Mouse (Mus musculus) CH12.LX (cell line): Measurements from ENCODE around the gene Mrs2. TPM values are rescaled to one million over a fixed set of nuclear protein-coding genes. Genes with fewer than 3 reads are reported as not detected.

Source experiments
- DNase-seq: peaks from one replicate; pipeline ENCODE4 v3.0.0-alpha.2; 2013; ENCODE audit errors: extremely low read depth
- H3K27ac ChIP-seq: 2 replicates; pipeline ENCODE4 v1.5.1; 2012; ENCODE audit warnings: low read depth, mild to moderate bottlenecking, control low read depth, moderate library complexity; ENCODE audit not compliant: insufficient read depth
- H3K27me3 ChIP-seq: replicated peaks from 2 replicates; pipeline ENCODE3; 2012; ENCODE audit warnings: inconsistent platforms
- H3K36me3 ChIP-seq, 2 experiments: replicated peaks in 1 of 2; 2 replicates each; pipeline versions ENCODE3 to v1.6.1; 2012; ENCODE audit warnings: inconsistent platforms in 1 of 2, low read length in 1 of 2, mild to moderate bottlenecking in 1 of 2, mixed read lengths in 1 of 2, moderate library complexity in 1 of 2; ENCODE audit not compliant: control insufficient read depth in 1 of 2, insufficient read depth in 1 of 2
- H3K4me1 ChIP-seq, 2 experiments: 2 replicates each; pipeline ENCODE4 v1.6.1; 2012; ENCODE audit warnings: inconsistent platforms in 1 of 2, moderate library complexity in 1 of 2; ENCODE audit not compliant: insufficient read depth in 2 of 2, control insufficient read depth in 1 of 2
- H3K4me2 ChIP-seq: 2 replicates; pipeline ENCODE4 v1.6.1; 2012; ENCODE audit warnings: low read depth, mild to moderate bottlenecking, control low read depth; ENCODE audit not compliant: poor library complexity, insufficient read depth, severe bottlenecking
- H3K4me3 ChIP-seq, 3 experiments: fragments of 150-350 bp in 1 of 3; sonication (generic) in 1 of 3; replicated peaks in 1 of 3; 2 replicates each; pipeline versions ENCODE3 to v1.5.1; 2011 to 2012; ENCODE audit warnings: low read depth in 2 of 3, low read length in 2 of 3, mild to moderate bottlenecking in 2 of 3, moderate library complexity in 2 of 3, control low read depth in 1 of 3, improper control_type of control experiment in 1 of 3, inconsistent platforms in 1 of 3, mixed read lengths in 1 of 3; ENCODE audit not compliant: poor library complexity in 1 of 3
- H3K79me2 ChIP-seq: replicated peaks from 2 replicates; pipeline ENCODE4 v1.6.1; 2012; ENCODE audit warnings: mild to moderate bottlenecking, moderate library complexity; ENCODE audit not compliant: control insufficient read depth, poor library complexity, insufficient read depth, severe bottlenecking; ENCODE audit errors: extremely low read depth
- H3K9ac ChIP-seq: 2 replicates; pipeline ENCODE4 v1.6.1; 2012; ENCODE audit warnings: low read depth, mild to moderate bottlenecking, control low read depth, moderate library complexity; ENCODE audit not compliant: insufficient read depth
- H3K9me3 ChIP-seq: replicated peaks from 2 replicates; pipeline ENCODE3; 2012; ENCODE audit warnings: low read length, inconsistent platforms, mixed read lengths
- BHLHE40 ChIP-seq: IDR thresholded peaks from 2 replicates; pipeline ENCODE4 v1.6.1; 2011; ENCODE audit warnings: mild to moderate bottlenecking, low read depth, low read length, improper control_type of control experiment
- CHD1 ChIP-seq: IDR thresholded peaks from 2 replicates; pipeline ENCODE4 v1.6.1; 2012; ENCODE audit warnings: low read depth, low read length, improper control_type of control experiment, inconsistent platforms
- CHD2 ChIP-seq: IDR thresholded peaks from 2 replicates; pipeline ENCODE4 v1.6.1; 2011; ENCODE audit warnings: low read length, improper control_type of control experiment
- E2F4 ChIP-seq: IDR thresholded peaks from 2 replicates; pipeline ENCODE4 v1.6.1; 2011; ENCODE audit warnings: low read depth, low read length, improper control_type of control experiment; ENCODE audit not compliant: insufficient replicate concordance
- ELF1 ChIP-seq: IDR thresholded peaks from 2 replicates; pipeline ENCODE4 v1.6.1; 2014; ENCODE audit warnings: low read depth, mild to moderate bottlenecking, inconsistent platforms, low read length, improper control_type of control experiment
- EP300 ChIP-seq: IDR thresholded peaks from 2 replicates; pipeline ENCODE4 v1.6.1; 2011; ENCODE audit warnings: low read length, improper control_type of control experiment
- GABPA ChIP-seq: IDR thresholded peaks from 2 replicates; pipeline ENCODE4 v1.6.1; 2012; ENCODE audit warnings: low read depth, low read length, improper control_type of control experiment, inconsistent platforms; ENCODE audit not compliant: insufficient replicate concordance
- IRF4 ChIP-seq: IDR thresholded peaks from 2 replicates; pipeline ENCODE4 v1.6.1; 2014; ENCODE audit warnings: low read depth, mild to moderate bottlenecking, inconsistent platforms, low read length, improper control_type of control experiment
- JUN ChIP-seq: IDR thresholded peaks from 2 replicates; pipeline ENCODE4 v1.6.1; 2011; ENCODE audit warnings: low read depth, mild to moderate bottlenecking, low read length, improper control_type of control experiment, moderate library complexity; ENCODE audit not compliant: insufficient read depth
- KAT2A ChIP-seq: IDR thresholded peaks from 2 replicates; pipeline ENCODE4 v1.6.1; 2012; ENCODE audit warnings: low read length, improper control_type of control experiment, inconsistent platforms; ENCODE audit not compliant: insufficient replicate concordance
- MAFK ChIP-seq: IDR thresholded peaks from 2 replicates; pipeline ENCODE4 v1.6.1; 2011; ENCODE audit warnings: low read length, improper control_type of control experiment; ENCODE audit not compliant: insufficient replicate concordance
- MAZ ChIP-seq: IDR thresholded peaks from 2 replicates; pipeline ENCODE4 v1.6.1; 2012; ENCODE audit warnings: low read depth, mild to moderate bottlenecking, inconsistent platforms, low read length, improper control_type of control experiment, moderate library complexity
- MXI1 ChIP-seq: IDR thresholded peaks from 2 replicates; pipeline ENCODE4 v1.6.1; 2011; ENCODE audit warnings: mild to moderate bottlenecking, low read depth, low read length, improper control_type of control experiment
- MYC ChIP-seq: IDR thresholded peaks from 2 replicates; pipeline ENCODE4 v1.6.1; 2011; ENCODE audit warnings: low read depth, mild to moderate bottlenecking, improper control_type of control experiment, low read length
- NELFE ChIP-seq: IDR thresholded peaks from 2 replicates; pipeline ENCODE4 v1.6.1; 2011; ENCODE audit warnings: low read depth, low read length, improper control_type of control experiment
- POLR2A ChIP-seq: IDR thresholded peaks from 2 replicates; pipeline ENCODE4 v1.6.1; 2011; ENCODE audit warnings: low read depth, mild to moderate bottlenecking, improper control_type of control experiment, low read length
- POLR2AphosphoS2 ChIP-seq: IDR thresholded peaks from 2 replicates; pipeline ENCODE4 v1.6.1; 2011; ENCODE audit warnings: low read depth, low read length, improper control_type of control experiment
- RAD21 ChIP-seq: IDR thresholded peaks from 2 replicates; pipeline ENCODE4 v1.6.1; 2011; ENCODE audit warnings: low read depth, mild to moderate bottlenecking, low read length, improper control_type of control experiment, moderate library complexity
- RCOR1 ChIP-seq: conservative IDR thresholded peaks from 2 replicates; pipeline ENCODE4 v1.6.1; 2012; ENCODE audit warnings: low read depth, mild to moderate bottlenecking, inconsistent platforms, low read length, improper control_type of control experiment
- SIN3A ChIP-seq: IDR thresholded peaks from 2 replicates; pipeline ENCODE4 v1.6.1; 2012; ENCODE audit warnings: low read length, improper control_type of control experiment, inconsistent platforms
- SMC3 ChIP-seq: IDR thresholded peaks from 2 replicates; pipeline ENCODE4 v1.6.1; 2011; ENCODE audit warnings: low read depth, low read length, improper control_type of control experiment
- TBP ChIP-seq: conservative IDR thresholded peaks from 2 replicates; pipeline ENCODE4 v1.6.1; 2011; ENCODE audit warnings: low read depth, low read length, improper control_type of control experiment
- TCF12 ChIP-seq: IDR thresholded peaks from 2 replicates; pipeline ENCODE4 v1.6.1; 2014; ENCODE audit warnings: low read depth, mild to moderate bottlenecking, inconsistent platforms, low read length, improper control_type of control experiment
- UBTF ChIP-seq: IDR thresholded peaks from 2 replicates; pipeline ENCODE4 v1.6.1; 2012; ENCODE audit warnings: low read depth, mild to moderate bottlenecking, inconsistent platforms, low read length, improper control_type of control experiment, moderate library complexity
- ZC3H11A ChIP-seq: IDR thresholded peaks from 2 replicates; pipeline ENCODE4 v1.6.1; 2012; ENCODE audit warnings: low read depth, mild to moderate bottlenecking, inconsistent platforms, low read length, improper control_type of control experiment
- ZKSCAN1 ChIP-seq: IDR thresholded peaks from 2 replicates; pipeline ENCODE4 v1.6.1; 2012; ENCODE audit warnings: low read depth, inconsistent platforms, low read length, improper control_type of control experiment, borderline replicate concordance
- ZNF384 ChIP-seq: IDR thresholded peaks from 2 replicates; pipeline ENCODE4 v1.6.1; 2012; ENCODE audit warnings: low read depth, low read length, improper control_type of control experiment, inconsistent platforms
- dilution Hi-C: fragments of 300-500 bp; cut with MboI; formaldehyde crosslinking; loops from 2 replicates; pipeline ENCODE4 v1.14.3; 2020; ENCODE audit warnings: low sequenced_read_pairs; ENCODE audit not compliant: extremely low pct_unique_long_range_greater_than_20kb, extremely low pct_ligation_motif_present
- in situ Hi-C: fragments of 300-500 bp; cut with MboI; formaldehyde crosslinking; loops from 3 replicates; pipeline ENCODE4 v1.14.3; 2019; ENCODE audit warnings: low sequenced_read_pairs, low pct_ligation_motif_present, low pct_unique_long_range_greater_than_20kb, mixed read lengths
- polyA plus RNA-seq: library from polyadenylated mRNA; unstranded; fragments of >175 nt; gene quantifications from 2 replicates; pipeline ENCODE4 v1.2.1, GENCODE M21; 2012; ENCODE audit warnings: low read depth; ENCODE audit not compliant: insufficient read length
- total RNA-seq, 2 experiments: library from RNA; depleted of rRNA; stranded (reverse); fragments of 300-350 nt in 1 of 2; fragments of >200 nt in 1 of 2; gene quantifications; 2 replicates each; pipeline ENCODE4 v1.2.3; 2012 to 2014

Mrs2 gene
- total and polyA plus RNA-seq, 3 experiments = 12.1 to 29.5 (median 12.6) TPM

DNA sequence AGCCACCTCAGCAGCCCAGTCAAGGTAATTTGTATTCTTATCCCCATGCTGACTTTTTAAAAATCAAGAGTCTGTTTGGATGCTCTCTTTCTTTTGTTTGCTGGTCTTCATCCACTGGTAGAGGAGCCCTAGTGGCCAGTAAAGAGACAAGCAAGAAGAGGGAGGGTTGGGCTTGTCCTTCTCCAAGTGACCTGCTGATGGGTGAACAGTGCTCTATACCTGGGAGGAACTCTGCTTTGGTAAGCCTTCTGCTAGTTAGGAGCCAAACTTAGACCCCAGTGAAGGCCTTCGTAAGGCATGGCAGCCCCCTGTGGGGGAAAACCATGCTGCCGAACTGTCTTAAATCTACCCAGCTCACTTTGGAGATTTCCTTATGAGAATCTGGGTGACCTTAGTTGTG lies 46.5 kb upstream of the Mrs2 start:
- Histone ChIP-seq H3K27me3 (no peaks in the 10 kb centered on the region), H3K9ac (no peak overlapping the region), H3K36me3 (no peaks in the 10 kb centered on the region), H3K4me1 (no peaks in the 10 kb centered on the region), H3K4me3 (no peak overlapping the region), H3K9me3 (no peaks in the 10 kb centered on the region), H3K79me2 (no peaks in the 10 kb centered on the region), H3K4me2 (no peak overlapping the region), H3K27ac (no peak overlapping the region)
- no peak for DNase-seq
- in situ Hi-C loops = no loop called here
- dilution Hi-C loops = no loop called here
- TF ChIP-seq SMC3 (no peak), RCOR1 (no peak), UBTF (no peak), MXI1 (no peak), GABPA (no peak), POLR2A (no peak), RAD21 (no peak), JUN (no peak), ZC3H11A (no peak), CHD2 (no peak), ZNF384 (no peak), SIN3A (no peak), NELFE (no peak), E2F4 (no peak), TBP (no peak)

DNA sequence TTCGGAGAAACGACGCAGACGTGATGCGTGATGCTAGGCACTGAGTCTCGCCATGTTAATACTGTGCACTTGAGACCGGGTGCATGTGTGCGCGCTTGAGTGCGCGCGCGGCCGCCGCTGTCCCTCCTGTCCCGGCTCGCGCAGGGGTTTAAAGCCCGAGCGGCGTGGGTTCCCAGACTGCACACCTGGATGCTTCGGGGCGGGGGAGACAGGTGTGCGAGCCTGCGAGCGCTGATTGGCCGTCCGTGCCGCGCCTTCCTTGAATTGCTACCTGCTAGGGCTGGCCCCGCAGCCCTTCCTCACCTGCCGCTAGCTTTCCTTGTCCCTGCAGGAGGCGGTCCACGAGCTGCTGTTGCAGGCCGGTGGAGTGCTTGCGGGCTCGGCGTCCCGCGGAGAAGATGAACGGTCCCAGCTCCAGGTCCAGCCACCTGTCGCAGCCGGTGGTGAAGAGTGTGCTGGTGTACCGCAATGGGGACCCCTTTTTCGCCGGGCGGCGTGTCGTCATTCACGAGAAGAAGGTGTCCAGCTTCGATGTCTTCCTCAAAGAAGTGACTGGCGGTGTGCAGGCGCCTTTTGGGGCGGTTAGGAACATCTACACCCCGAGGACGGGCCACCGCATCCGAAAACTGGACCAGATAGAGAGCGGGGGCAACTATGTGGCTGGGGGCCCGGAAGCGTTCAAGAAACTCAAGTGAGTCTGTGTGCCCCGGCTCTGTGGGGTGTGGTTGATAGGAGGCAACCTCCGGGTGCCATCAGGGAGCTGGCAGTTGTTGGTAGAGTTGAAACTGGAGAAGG lies 35.9 kb upstream of the Mrs2 start, which contains the start of gene Dcdc2a:
Gene Dcdc2a (plus strand): TSS at position 132 of the 795 bp plus-strand sequence.
- H3K4me3 ChIP-seq = no peak within 1 kb of the TSS
- H3K9ac ChIP-seq = no peak within 1 kb of the TSS
- H3K79me2 ChIP-seq = no peaks in the 10 kb centered on the region
- dilution Hi-C loops = no loop called here
- DNase-seq = no peak
- no peaks in the 10 kb centered on the region for H3K4me1 ChIP-seq
- peaks cover 6% of the 10 kb centered on the region for H3K9me3 ChIP-seq
- TF ChIP-seq MAZ = no peak
- TF ChIP-seq POLR2A = no peak
- TF ChIP-seq MYC = no peak
- TF ChIP-seq KAT2A = no peak
- no peak for TF ChIP-seq EP300
- no peak for TF ChIP-seq BHLHE40
- TF ChIP-seq TBP = no peak
- no peak for TF ChIP-seq MAFK
- TF ChIP-seq SMC3 = no peak
- no peak for TF ChIP-seq POLR2AphosphoS2
- no peak for TF ChIP-seq ELF1
- no peak for TF ChIP-seq TCF12
- no peak for TF ChIP-seq ZKSCAN1
- TF ChIP-seq IRF4 = no peak
- TF ChIP-seq E2F4 = no peak
- no peak for TF ChIP-seq MXI1
- no peak for TF ChIP-seq CHD1
- TF ChIP-seq, all 38 proteins: peak for 0
- Histone ChIP-seq H3K4me2 (no peak within 1 kb of the TSS), H3K36me3 (no peaks in the 10 kb centered on the region), H3K27me3 (no peaks in the 10 kb centered on the region), H3K27ac (no peak within 1 kb of the TSS)
- in situ Hi-C loops = no loop called here
